ENCODE assay signal across 17 mouse cellular contexts in the genomic region with DNA sequence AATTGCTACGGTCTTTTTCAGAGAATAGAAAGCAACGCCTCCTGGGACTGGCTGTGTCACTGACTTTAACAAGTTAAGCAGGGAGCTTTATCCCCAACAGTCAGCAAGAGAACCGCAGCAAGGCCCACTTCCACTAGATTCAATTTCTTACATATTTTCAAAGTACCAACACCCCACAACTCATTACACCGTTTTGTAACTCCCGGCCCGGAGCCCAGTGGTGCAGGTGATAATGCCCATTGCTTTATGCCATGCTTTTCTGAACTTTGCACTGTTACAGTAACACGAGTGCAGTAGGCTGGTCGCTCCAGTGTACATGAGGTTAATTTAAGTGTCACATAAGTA. TPM values are rescaled to one million over a fixed set of nuclear protein-coding genes. Genes with fewer than 3 reads are reported as not detected.
DNase-seq lines count a peak whose midpoint lies in the region; ATAC-seq and TF ChIP-seq lines count a peak whose summit lies in the region.
"Had no signal": no experiment of that assay in that cellular context is flagged by ENCODE, and none has a peak within 500 bp of the region (broad histone marks: within the 10 kb centered on the region; RNA-seq: fewer than 3 reads in every experiment).

No protein-coding gene starts in this region.

- TF ChIP-seq CTCF in stomach, postnatal 0 days (IDR thresholded peaks at IDR 0.05; ENCODE audit: low read depth), result no peak

- no peaks in the 10 kb centered on the region for H3K9me3 ChIP-seq in heart, embryonic 15.5 days (replicated peaks)
- H3K9me3 ChIP-seq in stomach, embryonic 15.5 days, result no peaks in the 10 kb centered on the region
- H3K9me3 ChIP-seq in stomach, postnatal 0 days (ENCODE audit: control insufficient read depth, low read length), result no peaks in the 10 kb centered on the region
- no peaks in the 10 kb centered on the region for H3K9me3 ChIP-seq in liver, embryonic 11.5 days (ENCODE audit: control insufficient read depth, low read length)
- no peaks in the 10 kb centered on the region for H3K9me3 ChIP-seq in stomach, embryonic 16.5 days (replicated peaks; ENCODE audit: control insufficient read depth, low read length)
- no peaks in the 10 kb centered on the region for H3K9me3 ChIP-seq in forebrain, embryonic 16.5 days (ENCODE audit: control insufficient read depth, low read length)
- H3K9me3 ChIP-seq: forebrain, embryonic 12.5 days had no signal

- H3K4me1 ChIP-seq in heart, embryonic 15.5 days (replicated peaks), result peaks cover 22% of the 10 kb centered on the region
- peaks cover 14% of the 10 kb centered on the region; the same call in 1 of the 2 replicates for H3K4me1 ChIP-seq in stomach, embryonic 15.5 days
- H3K4me1 ChIP-seq in stomach, postnatal 0 days (replicated peaks; ENCODE audit: control insufficient read depth, insufficient read depth), result no peaks in the 10 kb centered on the region; the same call in 1 of the 2 replicates
- H3K4me1 ChIP-seq in liver, embryonic 11.5 days (replicated peaks; ENCODE audit: control insufficient read depth, insufficient read depth, low read length), result peaks cover 31% of the 10 kb centered on the region
- H3K4me1 ChIP-seq in stomach, embryonic 16.5 days (ENCODE audit: control insufficient read depth, insufficient read depth, low read length), result peaks cover 13% of the 10 kb centered on the region
- peaks cover 18% of the 10 kb centered on the region for H3K4me1 ChIP-seq in forebrain, embryonic 16.5 days (replicated peaks; ENCODE audit: control insufficient read depth, insufficient read depth, low read length)

- no peak overlapping the region for H3K27ac ChIP-seq in heart, embryonic 15.5 days
- H3K27ac ChIP-seq in stomach, embryonic 15.5 days, result no peak overlapping the region
- no peak overlapping the region for H3K27ac ChIP-seq in stomach, postnatal 0 days (replicated peaks)
- peak overlapping the region; percentile 54; the same call in 1 of the 2 replicates for H3K27ac ChIP-seq in liver, embryonic 11.5 days (ENCODE audit: low read depth, low read length)
- H3K27ac ChIP-seq in stomach, embryonic 16.5 days (ENCODE audit: low read length), result no peak overlapping the region
- H3K27ac ChIP-seq in forebrain, embryonic 16.5 days (ENCODE audit: low read length), result no peak overlapping the region
- H3K27ac ChIP-seq: forebrain, embryonic 12.5 days; gastrocnemius, adult 2 months had no signal

- TF ChIP-seq EP300 in stomach, postnatal 0 days (optimal IDR thresholded peaks at IDR 0.05), result no peak

- no peak overlapping the region for H3K4me3 ChIP-seq in heart, embryonic 15.5 days
- no peak overlapping the region for H3K4me3 ChIP-seq in stomach, embryonic 15.5 days (replicated peaks)
- no peak overlapping the region for H3K4me3 ChIP-seq in stomach, postnatal 0 days (ENCODE audit: low read depth, low read length)
- peak overlapping the region; percentile 62 for H3K4me3 ChIP-seq in liver, embryonic 11.5 days (ENCODE audit: low read depth, low read length)
- no peak overlapping the region for H3K4me3 ChIP-seq in stomach, embryonic 16.5 days (replicated peaks; ENCODE audit: low read length)
- H3K4me3 ChIP-seq in forebrain, embryonic 16.5 days (replicated peaks; ENCODE audit: low read length), result no peak overlapping the region

- peaks cover 65% of the 10 kb centered on the region for H3K27me3 ChIP-seq in heart, embryonic 15.5 days
- peaks cover 25% of the 10 kb centered on the region for H3K27me3 ChIP-seq in stomach, embryonic 15.5 days (replicated peaks)
- peaks cover 3% of the 10 kb centered on the region; the same call in 1 of the 2 replicates for H3K27me3 ChIP-seq in stomach, postnatal 0 days (ENCODE audit: control insufficient read depth, insufficient read depth, low read length)
- peaks cover 30% of the 10 kb centered on the region for H3K27me3 ChIP-seq in liver, embryonic 11.5 days (replicated peaks; ENCODE audit: control insufficient read depth, insufficient read depth, low read length)
- H3K27me3 ChIP-seq in stomach, embryonic 16.5 days (ENCODE audit: control insufficient read depth, insufficient read depth, low read length), result peaks cover 26% of the 10 kb centered on the region
- peaks cover 38% of the 10 kb centered on the region for H3K27me3 ChIP-seq in forebrain, embryonic 16.5 days (replicated peaks; ENCODE audit: control insufficient read depth, insufficient read depth, low read length)

- H3K4me2 ChIP-seq in heart, embryonic 15.5 days, result peak overlapping the region; percentile 99; the same call in 1 of the 2 replicates
- peak overlapping the region; percentile 99; the same call in 1 of the 2 replicates for H3K4me2 ChIP-seq in stomach, embryonic 15.5 days
- no peak overlapping the region for H3K4me2 ChIP-seq in stomach, postnatal 0 days (replicated peaks; ENCODE audit: low read depth)
- peak overlapping the region; percentile 100 for H3K4me2 ChIP-seq in liver, embryonic 11.5 days
- 0 out of 2 replicates have a peak overlapping the region, but pooled peaks have one; percentile 100 for H3K4me2 ChIP-seq in stomach, embryonic 16.5 days (ENCODE audit: low read depth, low read length)
- H3K4me2 ChIP-seq in forebrain, embryonic 16.5 days (ENCODE audit: low read length), result no peak overlapping the region

- no peak overlapping the region for H3K9ac ChIP-seq in heart, embryonic 15.5 days
- H3K9ac ChIP-seq in stomach, embryonic 15.5 days, result no peak overlapping the region
- H3K9ac ChIP-seq in stomach, postnatal 0 days (ENCODE audit: low read length), result no peak overlapping the region
- H3K9ac ChIP-seq in liver, embryonic 11.5 days (ENCODE audit: low read depth, low read length), result 0 out of 2 replicates have a peak overlapping the region, but pooled peaks have one; percentile 65
- no peak overlapping the region for H3K9ac ChIP-seq in stomach, embryonic 16.5 days (ENCODE audit: low read length)
- H3K9ac ChIP-seq in forebrain, embryonic 16.5 days (replicated peaks; ENCODE audit: low read depth, low read length), result no peak overlapping the region
- H3K9ac ChIP-seq: forebrain, embryonic 12.5 days had no signal

- WGBS in heart, embryonic 15.5 days, result 59% methylated on average over 8 of the region's 8 CpGs
- 69% methylated on average over 8 of the region's 8 CpGs for WGBS in stomach, embryonic 15.5 days
- 71% methylated on average over 8 of the region's 8 CpGs for WGBS in stomach, postnatal 0 days
- 39% methylated on average over 8 of the region's 8 CpGs for WGBS in liver, embryonic 11.5 days
- 64% methylated on average over 8 of the region's 8 CpGs for WGBS in stomach, embryonic 16.5 days
- 56% methylated on average over 8 of the region's 8 CpGs for WGBS in forebrain, embryonic 16.5 days

- DNase-seq in heart, postnatal 4 days, result no peak
- DNase-seq in stomach, postnatal 0 days (ENCODE audit: low spot score), result no peak
- DNase-seq in liver, embryonic 11.5 days (ENCODE audit: low spot score), result no peak
- DNase-seq: gastrocnemius, adult 2 months; kidney, adult 8-10 months had no signal

- H3K36me3 ChIP-seq in heart, embryonic 15.5 days, result no peaks in the 10 kb centered on the region
- H3K36me3 ChIP-seq in stomach, embryonic 15.5 days, result no peaks in the 10 kb centered on the region
- H3K36me3 ChIP-seq in stomach, postnatal 0 days (ENCODE audit: control insufficient read depth, insufficient read depth, low read length), result no peaks in the 10 kb centered on the region
- H3K36me3 ChIP-seq in liver, embryonic 11.5 days (ENCODE audit: control insufficient read depth, insufficient read depth, low read length), result no peaks in the 10 kb centered on the region
- H3K36me3 ChIP-seq in stomach, embryonic 16.5 days (ENCODE audit: control insufficient read depth, insufficient read depth, low read length), result no peaks in the 10 kb centered on the region
- no peaks in the 10 kb centered on the region for H3K36me3 ChIP-seq in forebrain, embryonic 16.5 days (ENCODE audit: control insufficient read depth, insufficient read depth)

- ATAC-seq in heart, embryonic 15.5 days (replicated peaks; ENCODE audit: insufficient number of reproducible peaks, insufficient read depth, low FRiP score, low read depth), result no peak
- no peak for ATAC-seq in stomach, embryonic 15.5 days (ENCODE audit: insufficient read depth, low FRiP score, low read depth)
- ATAC-seq in stomach, postnatal 0 days (ENCODE audit: low FRiP score, low TSS enrichment), result no peak
- no peak for ATAC-seq in liver, embryonic 11.5 days (replicated peaks; ENCODE audit: low FRiP score)
- no peak for ATAC-seq in stomach, embryonic 16.5 days (ENCODE audit: insufficient read depth, low FRiP score)
- no peak for ATAC-seq in granulocyte monocyte progenitor cell, adult 5-6 weeks (replicated peaks; ENCODE audit: poor library complexity, severe bottlenecking)
- no peak for ATAC-seq in forebrain, embryonic 16.5 days
- ATAC-seq: activated CD4-positive, CD25-positive, alpha-beta regulatory T cell, adult 4 months had no signal

RNA-seq across cellular contexts. Expression of a gene that starts 0.4 kb away (rescaled TPM):
- polyA plus RNA-seq in heart, embryonic 15.5 days (2015; fragmentation: Nextera tagmentation; extraction: Ambion mirVana), result 1.3 and 1.6 TPM in 2 replicates
- total RNA-seq in heart, postnatal 4 days (2021), result under 1 TPM; 0.12 to 0.38 TPM
- 0.76 and 0.89 TPM in 2 replicates for polyA plus RNA-seq in stomach, embryonic 15.5 days (2015; fragmentation: Nextera tagmentation; extraction: Ambion mirVana)
- 0.11 and 0.39 TPM in 2 replicates for polyA plus RNA-seq in stomach, postnatal 0 days (2015; fragmentation: Nextera tagmentation; extraction: Ambion mirVana)
- polyA plus RNA-seq in liver, embryonic 11.5 days (2014; fragmentation: Nextera tagmentation; extraction: Ambion mirVana), result 31.1 and 37.5 TPM in 2 replicates
- polyA plus RNA-seq in stomach, embryonic 16.5 days (2015; fragmentation: Nextera tagmentation; extraction: Ambion mirVana), result 0.52 and 0.54 TPM in 2 replicates
- total RNA-seq in granulocyte monocyte progenitor cell, adult 5-6 weeks (2014; fragmentation: Nextera tagmentation), result not detected in 2 replicates
- total RNA-seq in granulocyte monocyte progenitor cell, adult 5-6 weeks (2017), result 1.4 TPM in 1 of 2 replicates, not detected in the other
- 0.21 and 0.28 TPM in 2 replicates for polyA plus RNA-seq in forebrain, embryonic 16.5 days (2015; fragmentation: Nextera tagmentation; extraction: Ambion mirVana)
- total RNA-seq: gastrocnemius, adult 2 months had no signal
- polyA plus RNA-seq: activated CD4-positive, CD25-positive, alpha-beta regulatory T cell, adult 4 months had no signal

RNA-seq across cellular contexts. Expression of a gene that starts 27.1 kb away (rescaled TPM):
- polyA plus RNA-seq in heart, embryonic 15.5 days (2015; fragmentation: Nextera tagmentation; extraction: Ambion mirVana), result 0.26 and 0.28 TPM in 2 replicates
- under 1 TPM; 0.70 to 0.76 TPM for total RNA-seq in heart, postnatal 4 days (2021)
- polyA plus RNA-seq in stomach, embryonic 15.5 days (2015; fragmentation: Nextera tagmentation; extraction: Ambion mirVana), result 0.39 and 0.49 TPM in 2 replicates
- 0.76 and 0.87 TPM in 2 replicates for polyA plus RNA-seq in stomach, postnatal 0 days (2015; fragmentation: Nextera tagmentation; extraction: Ambion mirVana)
- polyA plus RNA-seq in liver, embryonic 11.5 days (2014; fragmentation: Nextera tagmentation; extraction: Ambion mirVana), result 0.08 and 0.14 TPM in 2 replicates
- 0.28 and 0.55 TPM in 2 replicates for polyA plus RNA-seq in stomach, embryonic 16.5 days (2015; fragmentation: Nextera tagmentation; extraction: Ambion mirVana)
- total RNA-seq in granulocyte monocyte progenitor cell, adult 5-6 weeks (2014; fragmentation: Nextera tagmentation), result not detected in 2 replicates
- not detected in 2 replicates for total RNA-seq in granulocyte monocyte progenitor cell, adult 5-6 weeks (2017)
- 0.06 and 0.22 TPM in 2 replicates for polyA plus RNA-seq in forebrain, embryonic 16.5 days (2015; fragmentation: Nextera tagmentation; extraction: Ambion mirVana)
- total RNA-seq: left cerebral cortex, adult 8-10 months had no signal
- polyA plus RNA-seq: activated CD4-positive, CD25-positive, alpha-beta regulatory T cell, adult 4 months had no signal

RNA-seq across cellular contexts. Expression of a gene that starts 42.8 kb away (rescaled TPM):
- not detected in 2 replicates for polyA plus RNA-seq in heart, embryonic 15.5 days (2015; fragmentation: Nextera tagmentation; extraction: Ambion mirVana)
- total RNA-seq in heart, postnatal 4 days (2021), result not detected
- polyA plus RNA-seq in stomach, embryonic 15.5 days (2015; fragmentation: Nextera tagmentation; extraction: Ambion mirVana), result 0.14 and 0.33 TPM in 2 replicates
- 0.04 TPM in 1 of 2 replicates, not detected in the other for polyA plus RNA-seq in stomach, postnatal 0 days (2015; fragmentation: Nextera tagmentation; extraction: Ambion mirVana)
- polyA plus RNA-seq in liver, embryonic 11.5 days (2014; fragmentation: Nextera tagmentation; extraction: Ambion mirVana), result 1.3 and 1.5 TPM in 2 replicates
- 0.17 and 0.26 TPM in 2 replicates for polyA plus RNA-seq in stomach, embryonic 16.5 days (2015; fragmentation: Nextera tagmentation; extraction: Ambion mirVana)
- total RNA-seq in granulocyte monocyte progenitor cell, adult 5-6 weeks (2014; fragmentation: Nextera tagmentation), result not detected in 2 replicates
- total RNA-seq in granulocyte monocyte progenitor cell, adult 5-6 weeks (2017), result not detected in 2 replicates
- polyA plus RNA-seq in forebrain, embryonic 16.5 days (2015; fragmentation: Nextera tagmentation; extraction: Ambion mirVana), result not detected in 2 replicates
- total RNA-seq: gastrocnemius, adult 2 months; layer of hippocampus, adult 18-20 months; left cerebral cortex, adult 8-10 months had no signal
- polyA plus RNA-seq: activated CD4-positive, CD25-positive, alpha-beta regulatory T cell, adult 4 months; forebrain, embryonic 12.5 days; heart, embryonic 16.5 days; lung, embryonic 16.5 days; stomach, embryonic 14.5 days had no signal

Comparison
In these comparisons a context has a peak if more than half of its experiments do, and no peak if none do; other contexts are left out.
1. H3K4me2 ChIP-seq: peak in heart, embryonic 15.5 days (single experiment), stomach, embryonic 15.5 days (single experiment), liver, embryonic 11.5 days (single experiment) and stomach, embryonic 16.5 days (single experiment); none in stomach, postnatal 0 days (single experiment) and forebrain, embryonic 16.5 days (single experiment).
2. RNA of a gene that starts 0.4 kb away (polyA plus RNA-seq): 31.1 to 37.5 TPM in liver, embryonic 11.5 days; 1.3 to 1.6 TPM in heart, embryonic 15.5 days, 0.76 to 0.89 TPM in stomach, embryonic 15.5 days, 0.52 to 0.54 TPM in stomach, embryonic 16.5 days, 0.21 to 0.28 TPM in forebrain, embryonic 16.5 days and 0.11 to 0.39 TPM in stomach, postnatal 0 days; every median in the first group is over 10 times any median in the second.